Mouse (Mus musculus) right cerebral cortex, postnatal 36 days (tissue): Measurements from ENCODE around the gene Dusp1.

Source experiments
- DNase-seq, 2 experiments: peaks; one replicate each; pipeline ENCODE4 v3.0.0; 2022; ENCODE audit warnings: low spot score in 2 of 2, mixed read lengths in 1 of 2

Dusp1 gene

GRCm38 (mm10) chr17:26464481-26464880 is 97.4 kb downstream of the Dusp1 start:
- no peak for DNase-seq

- no peak for DNase-seq
These were observed 97.9 kb downstream of the Dusp1 start for GRCm38 (mm10) chr17:26463984-26464383.

DNA sequence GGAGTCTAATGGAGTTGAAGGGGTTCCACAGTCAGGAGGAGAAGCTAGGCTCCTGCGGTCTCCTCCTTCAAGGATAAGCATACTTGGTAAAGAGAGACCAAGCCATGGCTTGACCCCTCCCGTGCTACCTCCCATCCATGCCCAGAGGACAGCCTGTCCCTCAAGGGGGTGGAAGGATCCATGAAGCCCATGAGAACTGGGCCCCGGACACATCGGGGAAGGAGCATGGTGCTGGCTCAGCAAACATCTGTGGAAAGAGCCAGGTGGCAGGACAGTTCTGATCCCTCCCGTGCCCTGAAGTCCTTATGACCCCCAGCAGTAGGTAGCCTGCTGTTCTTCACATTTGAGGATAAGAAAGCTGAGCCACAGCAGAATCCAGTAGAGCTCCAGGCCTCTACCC is 98.5 kb downstream of the Dusp1 start:
- no peak for DNase-seq

GRCm38 (mm10) chr17:26462634-26463170 is 99.2 kb downstream of the Dusp1 start:
- peak; percentile 41 to 56 for DNase-seq

- no peak for DNase-seq
These were observed 103.9 kb downstream of the Dusp1 start for GRCm38 (mm10) chr17:26458049-26458448.

DNA sequence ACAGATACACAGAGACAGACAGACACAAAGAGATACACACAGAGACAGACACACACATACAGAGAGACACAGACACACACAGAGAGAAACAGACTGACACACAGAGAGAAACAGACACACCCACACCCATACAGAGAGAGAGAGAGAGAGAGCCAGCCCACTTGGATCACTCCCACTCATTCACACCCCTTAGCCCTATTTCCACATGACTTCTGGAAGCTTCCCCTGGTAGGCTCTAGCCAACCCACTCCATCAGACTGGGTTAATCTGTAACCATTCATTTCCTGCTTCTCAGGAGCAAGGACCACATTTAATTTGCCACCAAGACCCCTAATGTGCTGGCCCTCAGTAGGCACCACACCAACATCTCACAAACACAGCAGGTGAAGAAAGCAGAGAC is 104.4 kb downstream of the Dusp1 start:
- no peak for DNase-seq
